19 mouse cellular contexts compared by ENCODE assay signal in genomic region chr9:62032206-62032605, GRCm38 (mm10).
"Had no signal": no experiment of that assay in that cellular context is flagged by ENCODE, and none has a peak within 500 bp of the region (broad histone marks: within the 10 kb centered on the region; RNA-seq: fewer than 3 reads in every experiment).

No protein-coding gene starts in this region.

- H3K4me2 ChIP-seq: lung, embryonic 15.5 days; midbrain, embryonic 13.5 days; neural tube, embryonic 13.5 days; neural tube, embryonic 15.5 days had no signal

- H3K36me3 ChIP-seq: lung, embryonic 15.5 days; midbrain, embryonic 10.5 days; midbrain, embryonic 13.5 days; neural tube, embryonic 13.5 days; neural tube, embryonic 15.5 days had no signal

- H3K4me3 ChIP-seq: lung, embryonic 15.5 days; midbrain, embryonic 10.5 days; midbrain, embryonic 13.5 days; myocyte; neural tube, embryonic 13.5 days; neural tube, embryonic 15.5 days had no signal

- DNase-seq: liver, postnatal 0 days; lung, adult 2 months; lung, postnatal 4 days; retina, postnatal 1 day; right cerebral cortex, adult 18-20 months; right cerebral cortex, postnatal 25 days; right cerebral cortex, postnatal 4 days; spleen, adult 18-20 months; thymus, adult 18-20 months; thymus, postnatal 14 days; thymus, postnatal 36 days had no signal

- ATAC-seq: liver, postnatal 0 days; lung, postnatal 0 days; midbrain, embryonic 13.5 days; midbrain, embryonic 16.5 days had no signal

- H3K9me3 ChIP-seq: lung, embryonic 15.5 days; midbrain, embryonic 10.5 days; midbrain, embryonic 13.5 days; neural tube, embryonic 13.5 days; neural tube, embryonic 15.5 days had no signal

- H3K27ac ChIP-seq: lung, embryonic 15.5 days; midbrain, embryonic 10.5 days; midbrain, embryonic 13.5 days; neural tube, embryonic 13.5 days; neural tube, embryonic 15.5 days had no signal

- H3K9ac ChIP-seq: liver, postnatal 0 days; lung, embryonic 15.5 days; midbrain, embryonic 13.5 days; neural tube, embryonic 13.5 days; neural tube, embryonic 15.5 days had no signal

- H3K4me1 ChIP-seq: midbrain, embryonic 13.5 days; neural tube, embryonic 13.5 days; neural tube, embryonic 15.5 days had no signal
